Mouse (Mus musculus) hematopoietic stem cell, adult 5-6 weeks (primary cell): ENCODE measurements around the gene Sesn1. TPM values are rescaled to one million over a fixed set of nuclear protein-coding genes. Genes with fewer than 3 reads are reported as not detected.
"Not testable (repeated sequence)": the region's sequence is repeated elsewhere in the genome, so short reads cannot be mapped to it uniquely, and the experiment has no call there.

Source experiments
- ATAC-seq, 2 experiments: fragments of 125-278 bp in 1 of 2; replicated peaks in 1 of 2; 2 replicates each; pipeline ENCODE4 v1.8.0; 2016 to 2017; ENCODE audit warnings: inconsistent platforms in 2 of 2, mild to moderate bottlenecking in 2 of 2, moderate number of reproducible peaks in 2 of 2, low read depth in 1 of 2, moderate TSS enrichment in 1 of 2; ENCODE audit not compliant: low FRiP score in 2 of 2, poor library complexity in 2 of 2, severe bottlenecking in 2 of 2, insufficient read depth in 1 of 2, low TSS enrichment in 1 of 2
- total RNA-seq: library from RNA; stranded (forward); fragments of 172-1452, 232-1000 nt; gene quantifications from 2 replicates; pipeline ENCODE4 v1.2.3, GENCODE M21; 2017

Gene Sesn1
- total RNA-seq, 1 experiment from 2014 or later = 58.3 TPM

- no peak for ATAC-seq
Measured at GRCm38 (mm10) chr10:41932943-41933342, 123.2 kb downstream of the Sesn1 start.

- no peak for ATAC-seq
Measured at GRCm38 (mm10) chr10:41933536-41933935, 123.8 kb downstream of the Sesn1 start.

GRCm38 (mm10) chr10:41934633-41935475 lies 125.1 kb downstream of the Sesn1 start:
- ATAC-seq = peak; percentile 17 to 28; a peak in 2 of 4 replicates

GRCm38 (mm10) chr10:41935476-41935829 lies 125.7 kb downstream of the Sesn1 start:
- no peak for ATAC-seq

- no peak for ATAC-seq
Measured at GRCm38 (mm10) chr10:41936100-41936499, 126.4 kb downstream of the Sesn1 start.

GRCm38 (mm10) chr10:41937176-41937575 lies 127.4 kb downstream of the Sesn1 start:
- ATAC-seq = peak; percentile 76 to 86

- ATAC-seq = no peak
Measured at GRCm38 (mm10) chr10:41939090-41939489, 129.4 kb downstream of the Sesn1 start.

- ATAC-seq = not testable (repeated sequence)
Measured at GRCm38 (mm10) chr10:41952354-41952753, 142.6 kb downstream of the Sesn1 start.

GRCm38 (mm10) chr10:41952850-41953527 lies 143.3 kb downstream of the Sesn1 start:
- no peak for ATAC-seq

GRCm38 (mm10) chr10:41953528-41953864 lies 143.8 kb downstream of the Sesn1 start:
- no peak for ATAC-seq

GRCm38 (mm10) chr10:41957421-41958225 lies 147.9 kb downstream of the Sesn1 start:
- peak; percentile 62 to 68 for ATAC-seq

Other genes starting within 250 kb of the Sesn1 start
- not detected in 2 replicates for gene Ccdc162, start 93.3 kb upstream of the Sesn1 start, total RNA-seq
- 52.7 and 67.1 TPM in 2 replicates for gene Cep57l1, start 64 bp upstream of the Sesn1 start, total RNA-seq
- 0.94 and 3.9 TPM in 2 replicates for gene Armc2, start 208.5 kb downstream of the Sesn1 start, total RNA-seq